Mouse (Mus musculus): ENCODE data around the gene Gm8279. TPM values are rescaled to one million over a fixed set of nuclear protein-coding genes. Genes with fewer than 3 reads are reported as not detected.

The Gm8279 gene
- polyA plus RNA-seq (2014; fragmentation: Illumina TruSeq; extraction: RNeasy Lipid Tissue Mini Kit (QIAGEN cat#74804); ENCODE audit: low read depth, low replicate concordance) = not detected

DNA sequence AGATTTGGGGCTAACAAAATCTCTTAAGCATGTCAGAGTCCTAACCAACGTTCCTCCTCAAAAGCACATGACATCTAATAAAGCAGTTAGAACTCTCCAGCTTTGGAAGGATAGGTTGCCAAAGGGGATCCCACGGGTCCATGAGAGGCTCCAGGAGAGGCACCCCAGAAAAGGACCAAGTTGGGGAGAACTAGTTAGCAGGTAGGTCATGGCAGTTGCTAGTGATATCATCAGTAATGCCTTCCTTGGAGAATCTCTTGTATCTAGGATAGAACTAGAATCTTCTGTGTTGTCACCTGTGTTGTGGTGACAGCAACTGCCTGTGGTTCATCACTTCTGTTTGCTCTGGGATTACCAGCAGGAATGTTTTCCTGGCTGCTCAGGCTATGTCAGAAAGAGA is at the start of gene Gm8279:
Gene Gm8279, plus strand, starts transcription at position 301 of the 400 bp plus-strand sequence.

DNA sequence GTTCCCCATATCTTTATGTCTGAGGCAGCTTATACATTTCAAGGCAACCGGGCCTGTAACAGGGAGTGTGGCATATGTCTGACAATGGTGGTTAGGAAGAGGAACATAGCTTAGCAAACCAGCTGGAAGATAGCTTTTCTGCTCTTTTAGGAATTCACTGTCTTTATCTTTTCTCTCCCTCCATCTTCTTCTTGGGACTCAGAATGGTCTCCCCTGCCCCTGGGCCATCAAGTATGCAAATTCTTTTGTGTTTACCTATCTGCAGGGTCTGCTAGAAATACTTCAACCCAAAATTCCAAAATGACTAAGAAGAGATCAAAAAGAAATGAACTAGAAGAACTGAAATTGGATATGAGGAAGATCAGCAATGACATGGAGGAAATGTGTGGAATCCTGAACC is 32.9 kb downstream of the Gm8279 start, which contains the start of gene Gm3317:
Gene Gm3317, plus strand, starts transcription at position 301 of the 400 bp plus-strand sequence.

DNA sequence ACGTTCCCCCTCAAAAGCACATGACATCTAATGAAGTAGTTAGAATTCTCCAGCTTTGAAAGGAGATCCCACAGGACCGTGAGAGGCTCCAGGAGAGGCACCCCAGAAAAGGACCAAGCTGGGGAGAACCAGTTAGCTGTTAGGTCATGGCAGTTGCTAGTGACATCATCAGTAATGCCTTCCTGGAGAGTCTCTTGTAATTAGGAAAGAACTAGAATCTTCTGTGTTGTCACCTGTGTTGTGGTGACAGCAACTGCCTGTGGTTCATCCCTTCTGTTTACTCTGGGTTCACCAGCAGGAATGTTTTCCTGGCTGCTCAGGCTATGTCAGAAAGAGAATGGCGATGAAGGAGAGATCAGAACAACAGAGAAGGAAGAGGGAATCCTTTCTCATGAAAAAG is 54.2 kb downstream of the Gm8279 start, which contains the start of gene Gm8271:
Gene Gm8271, plus strand, starts transcription at position 301 of the 400 bp plus-strand sequence.

Other genes starting within 250 kb of the Gm8279 start
- gene Gm3278, start 239.1 kb upstream of the Gm8279 start, polyA plus RNA-seq (2014; fragmentation: Illumina TruSeq; extraction: RNeasy Lipid Tissue Mini Kit (QIAGEN cat#74804); ENCODE audit: low read depth, low replicate concordance) = not detected
- gene Gm8297, start 147.6 kb upstream of the Gm8279 start, polyA plus RNA-seq (2014; fragmentation: Illumina TruSeq; extraction: RNeasy Lipid Tissue Mini Kit (QIAGEN cat#74804); ENCODE audit: low read depth, low replicate concordance) = not detected
- gene Gm3298, start 115.6 kb upstream of the Gm8279 start, polyA plus RNA-seq (2014; fragmentation: Illumina TruSeq; extraction: RNeasy Lipid Tissue Mini Kit (QIAGEN cat#74804); ENCODE audit: low read depth, low replicate concordance) = not detected
- not detected for gene 4930555G01Rik, start 80.9 kb upstream of the Gm8279 start, polyA plus RNA-seq (2014; fragmentation: Illumina TruSeq; extraction: RNeasy Lipid Tissue Mini Kit (QIAGEN cat#74804); ENCODE audit: low read depth, low replicate concordance)
- not detected for gene Gm8281, start 60.5 kb upstream of the Gm8279 start, polyA plus RNA-seq (2014; fragmentation: Illumina TruSeq; extraction: RNeasy Lipid Tissue Mini Kit (QIAGEN cat#74804); ENCODE audit: low read depth, low replicate concordance)
- gene Gm3317, start 33.0 kb downstream of the Gm8279 start, polyA plus RNA-seq (2014; fragmentation: Illumina TruSeq; extraction: RNeasy Lipid Tissue Mini Kit (QIAGEN cat#74804); ENCODE audit: low read depth, low replicate concordance) = not detected
- gene Gm8271, start 54.3 kb downstream of the Gm8279 start, polyA plus RNA-seq (2014; fragmentation: Illumina TruSeq; extraction: RNeasy Lipid Tissue Mini Kit (QIAGEN cat#74804); ENCODE audit: low read depth, low replicate concordance) = not detected
- gene Gm3526, start 129.1 kb downstream of the Gm8279 start, polyA plus RNA-seq (2014; fragmentation: Illumina TruSeq; extraction: RNeasy Lipid Tissue Mini Kit (QIAGEN cat#74804); ENCODE audit: low read depth, low replicate concordance) = not detected
- gene Gm3542, start 203.4 kb downstream of the Gm8279 start, polyA plus RNA-seq (2014; fragmentation: Illumina TruSeq; extraction: RNeasy Lipid Tissue Mini Kit (QIAGEN cat#74804); ENCODE audit: low read depth, low replicate concordance) = not detected